In the genomic region with DNA sequence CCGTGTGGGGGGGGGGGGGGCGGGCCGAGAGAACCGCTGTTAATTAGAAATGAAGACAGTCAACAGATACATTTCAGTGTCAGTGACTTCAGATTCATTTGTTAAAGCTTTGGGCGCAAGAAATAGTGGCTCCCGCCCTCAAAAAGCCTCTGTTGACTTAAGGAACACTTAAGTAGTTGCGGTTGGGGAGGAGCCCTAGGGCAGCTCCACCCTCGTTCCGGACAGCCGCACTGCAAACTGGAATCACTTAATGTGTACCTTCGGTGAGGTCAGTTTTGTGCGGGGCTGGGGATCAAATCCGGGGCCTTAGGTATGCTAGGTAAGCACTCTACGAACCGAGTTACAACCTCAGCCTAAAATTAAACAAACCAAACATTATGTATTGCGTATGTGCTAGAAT, we compare ENCODE assay signal across 8 mouse cellular contexts. TPM values are rescaled to one million over a fixed set of nuclear protein-coding genes. Genes with fewer than 3 reads are reported as not detected.
DNase-seq lines count a peak whose midpoint lies in the region; ATAC-seq lines count a peak whose summit lies in the region.

No protein-coding gene starts in this region.

- peaks cover 14% of the 10 kb centered on the region for H3K4me1 ChIP-seq in forebrain, embryonic 15.5 days

- peak overlapping the region; percentile 65 for H3K4me2 ChIP-seq in forebrain, embryonic 15.5 days (replicated peaks)

- WGBS in forebrain, embryonic 15.5 days: 9% methylated on average over 16 of the region's 16 CpGs

- no peak for ATAC-seq in forebrain, embryonic 15.5 days (replicated peaks)

- no peaks in the 10 kb centered on the region for H3K36me3 ChIP-seq in forebrain, embryonic 15.5 days

- H3K9ac ChIP-seq in forebrain, embryonic 15.5 days (replicated peaks): no peak overlapping the region

- no peak overlapping the region for H3K27ac ChIP-seq in forebrain, embryonic 15.5 days (replicated peaks)

- no peaks in the 10 kb centered on the region for H3K9me3 ChIP-seq in forebrain, embryonic 15.5 days

- peak overlapping the region; percentile 41 for H3K4me3 ChIP-seq in forebrain, embryonic 15.5 days

- H3K27me3 ChIP-seq in forebrain, embryonic 15.5 days: peaks cover 33% of the 10 kb centered on the region

- DNase-seq in CD4-positive helper T cell, adult 2 months (ENCODE audit: low read depth, low spot score): peak; percentile 68
- DNase-seq in NIH3T3 (ENCODE audit: low read depth): peak; percentile 53
- peak; percentile 44 for DNase-seq in kidney, postnatal 10 days
- DNase-seq in lung, postnatal 4 days: peak; percentile 21 to 40
- peak; percentile 53 for DNase-seq in yolk sac, embryonic 10.5 days (ENCODE audit: low spot score)
- DNase-seq in spleen, adult 18-20 months: no peak
- no peak for DNase-seq in urinary bladder, postnatal 14 days (ENCODE audit: low spot score)

RNA-seq across cellular contexts. Expression of a gene that starts 7.5 kb away (rescaled TPM):
- polyA plus RNA-seq in forebrain, embryonic 15.5 days (2015; fragmentation: Nextera tagmentation; extraction: Ambion mirVana): not detected in 2 replicates

RNA-seq across cellular contexts. Expression of a gene that starts 27.5 kb away (rescaled TPM):
- polyA plus RNA-seq in forebrain, embryonic 15.5 days (2015; fragmentation: Nextera tagmentation; extraction: Ambion mirVana): 0.64 and 0.99 TPM in 2 replicates

RNA-seq across cellular contexts. Expression of a gene that starts 41.3 kb away (rescaled TPM):
- 3.1 and 3.9 TPM in 2 replicates for polyA plus RNA-seq in forebrain, embryonic 15.5 days (2015; fragmentation: Nextera tagmentation; extraction: Ambion mirVana)

RNA-seq across cellular contexts. Expression of a gene that starts 56.6 kb away (rescaled TPM):
- 4.9 and 5.1 TPM in 2 replicates for polyA plus RNA-seq in forebrain, embryonic 15.5 days (2015; fragmentation: Nextera tagmentation; extraction: Ambion mirVana)

Comparison
In these comparisons a context has a peak if more than half of its experiments do, and no peak if none do; other contexts are left out.
1. DNase-seq: peak in CD4-positive helper T cell, adult 2 months (single experiment), NIH3T3 (single experiment), kidney, postnatal 10 days (single experiment), lung, postnatal 4 days (2 of 2) and yolk sac, embryonic 10.5 days (single experiment); none in spleen, adult 18-20 months (0 of 2) and urinary bladder, postnatal 14 days (single experiment).